Mouse (Mus musculus): ENCODE data around the gene Cacna1s. TPM values are rescaled to one million over a fixed set of nuclear protein-coding genes. Genes with fewer than 3 reads are reported as not detected.

Cacna1s gene
- polyA plus RNA-seq, 1 experiment, result 0.23 TPM

- no peak overlapping the region for H3ac ChIP-seq (ENCODE audit: control insufficient read depth, insufficient read length, low read depth)
- H3K27me3 ChIP-seq (ENCODE audit: control insufficient read depth, insufficient read depth, insufficient read length), result no peaks in the 10 kb centered on the region
- no peaks in the 10 kb centered on the region for H3K79me3 ChIP-seq (ENCODE audit: low read depth)
- H3K79me2 ChIP-seq (ENCODE audit: control insufficient read depth, insufficient read depth), result no peaks in the 10 kb centered on the region
- H3K4me3 ChIP-seq (ENCODE audit: insufficient read depth, poor library complexity, severe bottlenecking), result no peak overlapping the region
- no peaks in the 10 kb centered on the region for H3K36me3 ChIP-seq (ENCODE audit: control insufficient read depth, insufficient read depth)
- no peak for TF ChIP-seq USF1 (IDR thresholded peaks at IDR 0.05; ENCODE audit: low read depth)
- TF ChIP-seq MAX (IDR thresholded peaks at IDR 0.05), result no peak
- TF ChIP-seq CTCF (IDR thresholded peaks at IDR 0.05; ENCODE audit: control insufficient read depth, insufficient read depth, insufficient read length), result no peak
- TF ChIP-seq MYOG (IDR thresholded peaks at IDR 0.05; ENCODE audit: control insufficient read depth, extremely low read depth, insufficient read length), result no peak
- no peak for TF ChIP-seq FOSL1 (IDR thresholded peaks at IDR 0.05; ENCODE audit: insufficient read depth, low read length, poor library complexity, severe bottlenecking)
- no peak for TF ChIP-seq CEBPB (IDR thresholded peaks at IDR 0.05; ENCODE audit: low read depth)
- no peak for TF ChIP-seq MYOD1 (IDR thresholded peaks at IDR 0.05; ENCODE audit: control insufficient read depth, insufficient read length, low read depth)
These were observed 67.2 kb downstream of the Cacna1s start for GRCm38 (mm10) chr1:136119571-136120262.

GRCm38 (mm10) chr1:136120263-136120603 is 67.7 kb downstream of the Cacna1s start:
- Histone ChIP-seq H3K79me3 (ENCODE audit: low read depth) (no peaks in the 10 kb centered on the region), H3K27me3 (ENCODE audit: control insufficient read depth, insufficient read depth, insufficient read length) (no peaks in the 10 kb centered on the region), H3K4me3 (ENCODE audit: insufficient read depth, poor library complexity, severe bottlenecking) (no peak overlapping the region), H3ac (ENCODE audit: control insufficient read depth, insufficient read length, low read depth) (no peak overlapping the region), H3K36me3 (ENCODE audit: control insufficient read depth, insufficient read depth) (no peaks in the 10 kb centered on the region), H3K79me2 (ENCODE audit: control insufficient read depth, insufficient read depth) (no peaks in the 10 kb centered on the region)
- TF ChIP-seq CEBPB (IDR thresholded peaks at IDR 0.05; ENCODE audit: low read depth) (no peak), CTCF (IDR thresholded peaks at IDR 0.05; ENCODE audit: control insufficient read depth, insufficient read depth, insufficient read length) (no peak), MYOG (IDR thresholded peaks at IDR 0.05; ENCODE audit: control insufficient read depth, extremely low read depth, insufficient read length) (no peak)

DNA sequence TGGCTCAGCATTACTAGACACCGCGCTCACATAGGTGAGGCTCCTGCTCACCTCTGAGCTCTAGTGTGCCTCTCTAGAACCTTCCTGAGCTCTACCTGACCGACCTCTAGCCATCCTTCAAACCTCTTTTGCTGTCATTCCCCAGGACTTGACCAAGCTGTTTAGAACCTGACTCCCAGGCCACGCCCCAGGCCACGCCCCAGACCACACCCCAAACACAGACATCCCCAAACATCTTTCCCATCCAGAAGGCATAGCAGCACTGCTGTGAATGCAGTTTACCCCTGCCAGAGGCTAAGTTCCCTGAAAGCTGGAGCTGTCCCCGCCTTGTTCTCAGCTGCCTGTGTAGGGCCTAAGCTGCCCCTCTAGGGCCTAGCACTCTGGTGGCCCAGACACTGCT is 68.2 kb downstream of the Cacna1s start:
- Histone ChIP-seq H3K27me3 (ENCODE audit: control insufficient read depth, insufficient read depth, insufficient read length) (no peaks in the 10 kb centered on the region), H3K4me3 (ENCODE audit: insufficient read depth, poor library complexity, severe bottlenecking) (no peak overlapping the region), H3K36me3 (ENCODE audit: control insufficient read depth, insufficient read depth) (no peaks in the 10 kb centered on the region), H3K79me3 (ENCODE audit: low read depth) (no peaks in the 10 kb centered on the region), H3ac (ENCODE audit: control insufficient read depth, insufficient read length, low read depth) (no peak overlapping the region), H3K79me2 (ENCODE audit: control insufficient read depth, insufficient read depth) (no peaks in the 10 kb centered on the region)
- TF ChIP-seq FOSL1 (IDR thresholded peaks at IDR 0.05; ENCODE audit: insufficient read depth, low read length, poor library complexity, severe bottlenecking) (no peak), CEBPB (IDR thresholded peaks at IDR 0.05; ENCODE audit: low read depth) (no peak), MAX (IDR thresholded peaks at IDR 0.05) (no peak), USF1 (IDR thresholded peaks at IDR 0.05; ENCODE audit: low read depth) (no peak), MYOD1 (IDR thresholded peaks at IDR 0.05; ENCODE audit: control insufficient read depth, insufficient read length, low read depth) (no peak), MYOG (IDR thresholded peaks at IDR 0.05; ENCODE audit: control insufficient read depth, extremely low read depth, insufficient read length) (no peak), CTCF (IDR thresholded peaks at IDR 0.05; ENCODE audit: control insufficient read depth, insufficient read depth, insufficient read length) (no peak)

DNA sequence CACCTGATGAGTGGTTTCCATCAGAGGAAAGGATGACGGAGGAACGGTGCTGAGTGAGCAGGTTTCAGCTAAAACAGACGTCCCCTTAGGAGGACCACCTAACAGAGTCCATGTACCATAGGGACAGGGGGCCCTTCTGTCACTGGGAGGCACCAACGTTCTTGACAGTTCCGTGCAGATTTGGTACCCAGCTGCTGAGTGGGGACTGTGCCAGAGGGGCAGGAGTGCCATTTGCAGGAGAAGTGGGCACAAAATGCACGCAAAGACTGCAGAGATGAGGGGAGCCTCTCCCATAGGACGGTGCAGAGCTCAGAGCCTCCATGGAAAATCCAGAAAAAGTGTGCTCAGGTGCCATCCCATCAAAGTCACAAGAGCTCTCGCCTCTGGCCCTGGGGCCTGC is 69.5 kb downstream of the Cacna1s start:
- no peak overlapping the region for H3K4me3 ChIP-seq (ENCODE audit: insufficient read depth, poor library complexity, severe bottlenecking)
- H3K36me3 ChIP-seq (ENCODE audit: control insufficient read depth, insufficient read depth), result no peaks in the 10 kb centered on the region
- no peaks in the 10 kb centered on the region for H3K79me3 ChIP-seq (ENCODE audit: low read depth)
- no peaks in the 10 kb centered on the region for H3K79me2 ChIP-seq (ENCODE audit: control insufficient read depth, insufficient read depth)
- no peak for TF ChIP-seq MYOG (IDR thresholded peaks at IDR 0.05; ENCODE audit: control insufficient read depth, extremely low read depth, insufficient read length)
- TF ChIP-seq CEBPB (IDR thresholded peaks at IDR 0.05; ENCODE audit: low read depth), result no peak
- no peak for TF ChIP-seq MYOD1 (IDR thresholded peaks at IDR 0.05; ENCODE audit: control insufficient read depth, insufficient read length, low read depth)
- TF ChIP-seq MAX (IDR thresholded peaks at IDR 0.05), result no peak
- no peak for TF ChIP-seq CTCF (IDR thresholded peaks at IDR 0.05; ENCODE audit: control insufficient read depth, insufficient read depth, insufficient read length)
- no peak for TF ChIP-seq USF1 (IDR thresholded peaks at IDR 0.05; ENCODE audit: low read depth)
- no peak for TF ChIP-seq FOSL1 (IDR thresholded peaks at IDR 0.05; ENCODE audit: insufficient read depth, low read length, poor library complexity, severe bottlenecking)
- H3ac ChIP-seq (ENCODE audit: control insufficient read depth, insufficient read length, low read depth), result no peak overlapping the region
- H3K27me3 ChIP-seq (ENCODE audit: control insufficient read depth, insufficient read depth, insufficient read length), result no peaks in the 10 kb centered on the region

DNA sequence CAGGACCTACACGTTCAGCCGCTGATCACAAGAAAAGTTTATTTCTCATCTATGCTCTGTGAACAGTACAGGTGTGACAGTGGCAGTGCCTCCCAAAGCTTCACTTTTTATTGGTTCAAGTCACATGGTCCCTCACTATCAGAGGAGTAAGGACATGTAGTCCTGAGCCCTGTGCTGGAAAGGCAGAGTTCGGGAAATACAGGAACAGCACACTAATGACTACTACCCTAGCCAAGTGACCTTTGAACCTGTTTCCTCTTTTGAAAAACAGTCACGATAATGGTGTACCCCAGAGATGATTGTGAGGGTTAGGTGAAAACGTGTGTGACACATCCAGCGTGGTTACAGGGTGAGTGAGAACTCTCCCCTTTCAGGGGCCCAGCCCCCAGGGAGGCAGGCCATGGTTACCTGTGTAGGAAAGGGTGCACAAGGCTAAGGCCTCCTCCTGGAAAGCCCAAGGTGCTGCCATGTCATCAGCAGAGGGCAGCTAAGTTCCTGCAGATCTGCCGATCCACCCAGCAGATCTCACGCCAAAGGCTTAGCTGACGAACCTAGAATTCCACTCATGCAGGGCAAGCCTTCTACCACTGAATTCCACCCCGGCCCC is 73.7 kb downstream of the Cacna1s start:
- H3K36me3 ChIP-seq (ENCODE audit: control insufficient read depth, insufficient read depth), result no peaks in the 10 kb centered on the region
- H3ac ChIP-seq (ENCODE audit: control insufficient read depth, insufficient read length, low read depth), result no peak overlapping the region
- TF ChIP-seq MYOD1 (IDR thresholded peaks at IDR 0.05; ENCODE audit: control insufficient read depth, insufficient read length, low read depth), result no peak
- no peak for TF ChIP-seq MYOG (IDR thresholded peaks at IDR 0.05; ENCODE audit: control insufficient read depth, extremely low read depth, insufficient read length)
- TF ChIP-seq USF1 (IDR thresholded peaks at IDR 0.05; ENCODE audit: low read depth), result no peak
- TF ChIP-seq CEBPB (IDR thresholded peaks at IDR 0.05; ENCODE audit: low read depth), result no peak
- no peak for TF ChIP-seq CTCF (IDR thresholded peaks at IDR 0.05; ENCODE audit: control insufficient read depth, insufficient read depth, insufficient read length)
- TF ChIP-seq FOSL1 (IDR thresholded peaks at IDR 0.05; ENCODE audit: insufficient read depth, low read length, poor library complexity, severe bottlenecking), result no peak
- no peak for TF ChIP-seq MAX (IDR thresholded peaks at IDR 0.05)
- H3K79me3 ChIP-seq (ENCODE audit: low read depth), result no peaks in the 10 kb centered on the region
- no peaks in the 10 kb centered on the region for H3K79me2 ChIP-seq (ENCODE audit: control insufficient read depth, insufficient read depth)
- H3K27me3 ChIP-seq (ENCODE audit: control insufficient read depth, insufficient read depth, insufficient read length), result no peaks in the 10 kb centered on the region
- no peak overlapping the region for H3K4me3 ChIP-seq (ENCODE audit: insufficient read depth, poor library complexity, severe bottlenecking)
